Mouse (Mus musculus): ENCODE results near the gene Spc25. TPM values are rescaled to one million over a fixed set of nuclear protein-coding genes. Genes with fewer than 3 reads are reported as not detected.

Spc25 gene
- total RNA-seq, 1 experiment from 2014 or later = 5.6 TPM

DNA sequence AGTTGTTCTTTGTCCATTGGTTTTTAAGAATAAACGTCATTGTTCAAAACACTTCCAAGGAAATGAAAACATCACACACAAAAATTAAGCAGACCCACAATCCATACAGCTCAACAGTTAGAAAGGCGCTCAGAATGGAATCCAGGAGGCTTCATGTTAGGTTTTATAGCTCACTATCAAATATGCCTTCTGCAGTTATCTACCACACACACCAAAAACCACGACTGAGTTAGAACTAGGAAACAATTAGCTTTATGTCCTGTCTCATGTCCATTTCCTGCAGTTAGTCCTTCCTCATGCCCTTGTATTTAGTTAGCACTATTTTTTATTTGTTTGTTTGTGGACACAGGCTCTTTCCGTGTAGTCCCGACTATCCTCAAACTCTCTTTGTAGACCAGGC is 14.9 kb downstream of the Spc25 start:
- ATAC-seq (ENCODE audit: extremely low read depth, insufficient number of reproducible peaks, low FRiP score, poor library complexity, severe bottlenecking) = no peak

DNA sequence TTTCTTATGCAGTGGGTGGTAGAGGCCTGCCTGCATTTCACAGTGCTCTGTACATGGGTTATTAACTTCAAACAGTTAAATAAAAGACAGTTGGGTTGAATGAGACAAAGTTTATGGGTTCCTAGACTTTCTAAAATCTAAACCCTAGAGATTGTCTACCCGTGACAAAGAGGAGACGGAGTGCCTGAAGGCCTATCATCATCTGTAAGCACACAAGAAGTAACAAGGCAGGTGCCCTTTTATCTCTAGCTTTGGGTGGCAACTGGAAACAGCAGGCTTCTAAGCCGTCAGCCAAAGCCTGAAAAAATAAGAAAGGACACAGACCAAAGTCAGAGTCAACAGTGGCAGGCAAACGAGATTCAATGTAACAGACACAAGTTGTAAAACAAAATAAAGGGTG is 16.8 kb downstream of the Spc25 start:
- ATAC-seq (ENCODE audit: extremely low read depth, insufficient number of reproducible peaks, low FRiP score, poor library complexity, severe bottlenecking) = no peak

DNA sequence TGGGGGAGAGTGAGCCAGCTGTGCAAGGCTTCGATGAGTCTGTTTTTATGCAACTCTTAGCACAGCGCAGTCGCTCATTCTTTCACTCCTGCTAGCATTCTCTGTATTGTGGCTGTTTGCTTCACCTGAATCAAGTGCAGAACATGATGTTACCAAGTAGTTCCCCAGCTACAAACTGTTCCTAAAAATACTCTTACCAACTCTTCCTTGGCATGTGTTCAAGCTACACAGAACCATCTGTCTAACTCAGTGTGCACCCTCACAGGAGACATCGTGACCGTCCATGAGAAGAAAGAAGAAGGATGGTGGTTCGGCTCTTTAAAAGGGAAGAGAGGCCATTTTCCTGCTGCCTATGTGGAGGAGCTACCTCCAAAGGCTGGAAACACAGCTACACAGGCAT is 17.3 kb downstream of the Spc25 start:
- ATAC-seq (ENCODE audit: extremely low read depth, insufficient number of reproducible peaks, low FRiP score, poor library complexity, severe bottlenecking) = no peak

DNA sequence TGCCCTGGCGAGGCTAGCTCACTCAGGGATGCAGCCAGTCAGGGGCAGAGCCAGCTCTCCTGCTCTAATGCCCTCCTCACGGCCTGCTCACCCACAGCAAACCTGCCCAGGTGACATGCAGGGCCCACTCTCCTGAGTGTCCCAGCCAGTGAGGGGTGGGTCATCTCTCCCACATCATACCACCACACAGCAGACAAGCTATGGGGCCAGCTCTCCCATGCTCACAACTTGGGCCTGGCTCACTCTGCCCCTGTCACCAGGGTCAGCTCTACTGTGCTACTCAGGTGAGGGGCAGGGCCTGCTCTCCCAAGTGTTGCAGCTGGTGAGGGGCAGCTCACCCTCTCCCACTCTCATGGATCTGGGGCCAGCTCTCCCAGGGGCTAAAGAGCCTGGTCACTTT is 18.0 kb downstream of the Spc25 start:
- ATAC-seq (ENCODE audit: extremely low read depth, insufficient number of reproducible peaks, low FRiP score, poor library complexity, severe bottlenecking) = peak; percentile 16; the same call in 1 of the 2 replicates

DNA sequence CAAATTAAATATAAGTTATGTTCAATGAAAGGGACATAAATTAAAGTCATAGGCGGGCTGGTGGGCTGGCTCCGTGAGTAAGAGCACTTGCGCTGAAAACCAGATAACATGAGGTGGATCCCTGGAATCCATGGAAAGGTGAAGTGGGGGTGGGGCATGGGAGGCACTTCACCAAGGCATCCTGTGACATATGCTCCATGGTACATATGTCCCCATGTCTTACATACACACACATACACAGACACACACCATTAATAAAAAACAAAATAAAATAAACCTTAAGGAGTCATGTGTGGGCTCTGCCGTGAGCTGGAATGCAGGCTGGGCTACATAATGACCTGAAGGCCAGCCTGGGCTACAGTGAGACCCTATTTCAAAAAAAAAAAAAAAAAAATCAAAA is 26.3 kb downstream of the Spc25 start:
- ATAC-seq (ENCODE audit: extremely low read depth, insufficient number of reproducible peaks, low FRiP score, poor library complexity, severe bottlenecking) = no peak

DNA sequence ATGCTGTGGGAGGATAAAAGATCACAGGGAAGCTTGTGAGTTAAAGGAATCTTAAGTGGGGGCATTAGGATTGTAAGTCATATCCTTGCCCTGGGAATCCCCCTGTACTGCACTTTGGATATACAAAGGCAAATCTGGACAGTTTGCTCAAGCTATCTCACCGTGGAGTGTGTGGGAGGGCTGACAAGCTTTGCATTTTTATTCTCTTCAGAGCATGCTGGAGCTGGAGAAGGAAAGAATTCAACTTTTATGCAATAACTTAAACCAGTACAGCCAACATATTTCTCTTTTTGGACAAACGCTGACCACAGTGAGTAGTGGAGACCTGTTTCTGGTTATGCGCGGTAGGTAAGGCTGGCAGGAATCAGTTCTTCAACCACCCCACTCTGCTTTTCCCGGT is 30.7 kb downstream of the Spc25 start:
- ATAC-seq (ENCODE audit: extremely low read depth, insufficient number of reproducible peaks, low FRiP score, poor library complexity, severe bottlenecking) = no peak

DNA sequence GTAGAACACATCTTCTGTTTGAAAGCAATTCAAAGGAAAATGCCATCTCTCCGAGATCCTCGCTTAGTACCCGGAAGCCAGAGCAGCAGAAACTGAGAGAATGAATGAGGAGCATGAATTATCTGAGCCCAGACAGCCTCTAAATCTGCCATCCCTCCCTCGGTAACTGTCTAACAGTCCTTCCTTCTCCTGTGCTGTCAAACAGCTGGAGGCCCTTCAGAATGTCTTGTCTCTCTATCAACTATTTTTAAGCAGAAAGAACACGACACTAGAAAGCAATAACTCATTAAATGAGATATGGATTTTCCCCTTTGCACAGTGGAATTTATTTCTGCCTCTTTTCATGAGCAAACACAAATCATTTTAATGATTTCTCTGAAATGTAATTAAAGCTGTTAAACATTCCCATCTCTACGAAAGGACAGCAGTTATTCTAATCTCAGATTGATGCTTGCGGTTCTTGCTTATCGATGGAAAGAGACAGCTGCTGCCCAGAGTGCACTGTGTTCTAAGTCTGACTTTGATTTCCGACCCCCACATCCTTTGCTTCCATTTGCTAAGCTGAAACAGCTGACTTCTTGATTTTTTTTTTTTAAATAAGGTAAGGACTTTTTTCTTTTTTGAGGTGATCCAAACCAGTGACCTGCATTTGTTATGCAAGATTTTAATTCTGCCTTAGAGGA is 35.5 kb downstream of the Spc25 start:
- ATAC-seq (ENCODE audit: extremely low read depth, insufficient number of reproducible peaks, low FRiP score, poor library complexity, severe bottlenecking) = no peak

DNA sequence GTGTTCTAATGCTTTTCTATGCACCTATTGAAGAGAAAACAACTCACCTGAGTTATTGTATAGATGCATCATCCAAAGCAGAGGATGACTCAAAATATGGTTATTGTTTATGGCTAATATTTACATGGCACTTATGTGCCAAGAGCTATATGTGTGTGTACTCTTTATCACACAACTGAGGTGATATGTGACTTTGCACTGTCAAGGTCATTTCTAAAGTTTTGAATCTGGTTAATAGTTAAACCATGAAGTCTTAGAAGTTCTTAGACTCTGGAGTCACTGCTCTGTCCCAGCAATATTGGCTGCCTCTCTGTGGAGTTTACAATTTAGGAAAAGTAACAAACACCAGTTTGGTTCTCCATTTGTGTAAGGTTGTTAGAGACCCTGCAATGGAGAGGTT is 47.1 kb downstream of the Spc25 start:
- ATAC-seq (ENCODE audit: extremely low read depth, insufficient number of reproducible peaks, low FRiP score, poor library complexity, severe bottlenecking) = no peak

DNA sequence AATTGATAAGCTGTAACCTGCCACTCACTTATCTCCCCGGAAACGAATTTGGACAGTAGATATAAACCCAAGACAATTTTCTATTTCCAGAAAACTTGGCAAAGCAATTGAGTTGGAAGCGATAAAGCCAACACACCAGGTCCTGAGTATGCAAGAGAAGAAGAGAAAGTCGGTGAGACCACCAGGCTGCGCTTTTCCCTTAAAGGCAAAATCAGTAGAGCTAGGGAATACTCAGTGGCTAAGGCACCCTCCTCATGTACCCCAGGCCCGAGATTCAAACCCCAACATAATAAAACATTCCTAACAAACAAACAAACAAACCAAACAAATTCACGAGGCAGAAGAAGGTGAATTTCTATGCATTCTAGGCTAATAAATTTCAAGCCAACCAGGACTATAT is 49.7 kb downstream of the Spc25 start:
- ATAC-seq (ENCODE audit: extremely low read depth, insufficient number of reproducible peaks, low FRiP score, poor library complexity, severe bottlenecking) = no peak

DNA sequence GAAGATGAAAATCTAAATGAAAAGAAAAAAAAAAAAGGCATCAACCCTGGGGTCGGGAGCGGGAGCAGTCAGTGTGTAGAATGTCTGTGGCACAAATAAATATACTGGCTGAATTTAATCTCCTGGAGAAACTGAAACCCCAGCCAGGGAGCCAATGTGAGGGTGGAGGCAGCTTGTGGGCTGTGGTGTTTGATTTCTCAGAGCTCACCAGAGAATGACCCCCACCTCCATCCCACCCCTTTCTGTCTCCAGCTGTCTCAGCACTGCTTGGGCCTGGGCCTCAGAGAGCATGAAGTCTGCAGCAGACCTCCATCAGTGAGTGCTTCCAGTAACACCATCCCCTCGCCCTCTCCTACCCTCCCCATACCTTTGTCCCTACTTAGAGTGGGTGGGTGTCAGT is 50.1 kb downstream of the Spc25 start:
- ATAC-seq (ENCODE audit: extremely low read depth, insufficient number of reproducible peaks, low FRiP score, poor library complexity, severe bottlenecking) = no peak

DNA sequence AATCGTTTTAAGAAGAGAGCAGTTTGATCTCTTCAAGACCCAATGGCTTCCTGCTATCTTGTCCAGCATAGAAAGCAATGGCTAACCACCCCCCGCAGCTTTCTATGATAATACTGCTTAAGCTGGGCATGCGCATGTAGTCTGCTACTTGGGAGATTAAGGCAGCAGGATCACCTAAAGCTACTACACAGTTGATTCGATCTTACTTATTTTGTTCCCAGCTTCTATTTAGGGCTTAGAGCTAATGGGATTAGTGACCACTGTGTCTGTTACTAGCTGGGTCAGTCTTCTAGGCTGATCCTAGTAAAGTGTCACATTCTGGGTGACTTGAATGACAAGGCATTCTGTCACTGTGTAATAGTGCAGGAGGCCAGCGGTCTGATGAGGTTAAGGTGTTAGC is 55.2 kb downstream of the Spc25 start:
- ATAC-seq (ENCODE audit: extremely low read depth, insufficient number of reproducible peaks, low FRiP score, poor library complexity, severe bottlenecking) = no peak

DNA sequence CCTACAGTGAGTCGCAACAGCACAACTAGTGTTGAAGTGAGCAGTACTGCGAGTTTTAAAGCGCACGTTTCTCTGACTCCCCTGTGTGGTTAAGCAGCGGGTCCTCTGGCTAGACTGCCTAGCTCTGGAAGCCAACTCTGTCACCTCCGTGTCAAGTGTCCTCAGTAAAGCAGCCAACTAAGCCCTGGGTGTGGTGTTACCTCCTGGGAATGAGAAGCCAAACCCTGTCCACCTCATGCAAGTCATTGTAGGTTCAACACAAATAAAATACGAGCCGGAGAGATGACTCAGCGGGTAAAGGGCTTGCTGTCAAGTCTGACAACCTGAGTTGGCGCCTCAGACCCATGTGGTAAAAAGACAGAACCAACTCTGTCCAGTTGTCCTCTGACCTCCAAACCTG is 56.8 kb downstream of the Spc25 start:
- ATAC-seq (ENCODE audit: extremely low read depth, insufficient number of reproducible peaks, low FRiP score, poor library complexity, severe bottlenecking) = no peak

DNA sequence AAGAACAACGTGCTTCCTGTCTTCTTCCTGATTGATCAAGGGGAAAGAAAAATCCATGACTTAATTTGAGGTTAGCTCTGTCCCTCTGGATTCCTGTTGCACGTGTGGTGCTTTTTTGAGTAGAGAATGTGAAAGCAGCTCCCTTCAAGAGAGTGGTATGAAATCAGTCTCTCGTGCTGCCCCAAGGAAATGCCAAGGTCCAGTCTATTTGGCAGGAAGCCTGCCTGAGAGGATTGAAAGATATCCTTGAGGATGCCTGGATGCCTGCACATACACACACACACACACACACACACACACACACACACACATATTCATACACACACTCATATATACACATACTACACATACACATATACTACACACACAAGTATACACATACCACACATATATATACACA is 57.3 kb downstream of the Spc25 start:
- no peak for ATAC-seq (ENCODE audit: extremely low read depth, insufficient number of reproducible peaks, low FRiP score, poor library complexity, severe bottlenecking)

Other genes with a start within 250 kb of the Spc25 start
- 1.4 and 1.7 TPM in 2 replicates for gene Nostrin, start 70.4 kb downstream of the Spc25 start, total RNA-seq (2017)
- not detected in 2 replicates for gene G6pc2, start 4.9 kb upstream of the Spc25 start, total RNA-seq (2017)
- 0.35 and 0.49 TPM in 2 replicates for gene Abcb11, start 136.4 kb upstream of the Spc25 start, total RNA-seq (2017)
- 107 and 115 TPM in 2 replicates for gene Dhrs9, start 174.3 kb upstream of the Spc25 start, total RNA-seq (2017)

Measured in neutrophil, adult 5-6 weeks (primary cell).